In the genomic region with DNA sequence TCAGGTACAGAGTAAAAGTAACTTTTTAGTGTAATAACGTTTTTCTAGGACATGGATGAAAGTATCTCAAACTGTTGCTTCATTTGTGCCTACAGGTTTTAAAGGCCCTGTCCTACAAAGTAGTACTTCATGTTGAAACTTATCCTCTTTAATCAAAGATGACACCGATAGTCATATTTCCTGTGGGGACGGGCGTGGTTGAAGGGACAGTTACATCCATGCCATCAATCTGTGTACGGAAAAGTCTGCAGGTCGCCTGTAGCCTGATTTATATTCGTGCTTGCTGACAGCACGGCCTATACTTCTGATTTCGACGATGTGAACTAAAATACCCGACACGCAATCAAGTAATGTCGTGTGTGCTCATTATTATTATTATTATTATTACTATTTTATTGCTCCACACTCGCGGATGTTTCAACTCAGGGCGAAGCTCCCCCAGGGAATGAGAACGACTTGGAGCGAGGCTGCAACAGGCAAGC, we compare ENCODE assay signal across 8 mouse cellular contexts. TPM values are rescaled to one million over a fixed set of nuclear protein-coding genes. Genes with fewer than 3 reads are reported as not detected.
DNase-seq lines count a peak whose midpoint lies in the region; ATAC-seq and TF ChIP-seq lines count a peak whose summit lies in the region.

No protein-coding gene starts in this region.

- TF ChIP-seq CTCF in layer of hippocampus, adult 2 months (conservative IDR thresholded peaks at IDR 0.05) = no peak
- TF ChIP-seq CTCF in brain, embryonic 14.5 days (IDR thresholded peaks at IDR 0.05; ENCODE audit: borderline replicate concordance, extremely low read depth, insufficient read depth, insufficient read length) = no peak
- TF ChIP-seq CTCF in lung, postnatal 0 days (IDR thresholded peaks at IDR 0.05) = no peak

- no peaks in the 10 kb centered on the region for H3K27me3 ChIP-seq in hindbrain, embryonic 16.5 days (replicated peaks; ENCODE audit: control insufficient read depth, insufficient read depth, low read length)
- no peaks in the 10 kb centered on the region for H3K27me3 ChIP-seq in lung, postnatal 0 days (replicated peaks; ENCODE audit: insufficient read depth, low read length)

- 1% methylated on average over 18 of the region's 18 CpGs for whole genome bisulfite sequencing in hindbrain, embryonic 16.5 days
- WGBS in lung, postnatal 0 days = 1% methylated on average over 18 of the region's 18 CpGs

- no peaks in the 10 kb centered on the region for H3K9me3 ChIP-seq in hindbrain, embryonic 16.5 days (ENCODE audit: control insufficient read depth, low read length)
- no peaks in the 10 kb centered on the region for H3K9me3 ChIP-seq in lung, postnatal 0 days (ENCODE audit: low read length)

- peak overlapping the region; percentile 72 for H3K4me2 ChIP-seq in hindbrain, embryonic 16.5 days (ENCODE audit: low read length)
- H3K4me2 ChIP-seq in lung, postnatal 0 days (replicated peaks; ENCODE audit: low read depth, low read length) = peak overlapping the region; percentile 93

- TF ChIP-seq POLR2A in brain, embryonic 14.5 days (IDR thresholded peaks at IDR 0.05; ENCODE audit: borderline replicate concordance, extremely low read depth, insufficient read depth, insufficient read length, poor library complexity, severe bottlenecking) = no peak

- no peaks in the 10 kb centered on the region for H3K36me3 ChIP-seq in hindbrain, embryonic 16.5 days (ENCODE audit: control insufficient read depth, insufficient read depth, low read length)
- no peaks in the 10 kb centered on the region for H3K36me3 ChIP-seq in lung, postnatal 0 days (ENCODE audit: insufficient read depth, low read length)

- DNase-seq in layer of hippocampus, adult 2 months (ENCODE audit: low spot score in 2 of 2) = no peak
- DNase-seq in layer of hippocampus, postnatal 36 days = no peak
- DNase-seq in brain, embryonic 14.5 days (ENCODE audit: low read depth) = peak; percentile 37
- peak; percentile 32 for DNase-seq in lung, postnatal 0 days (ENCODE audit: low spot score)
- DNase-seq in frontal cortex, postnatal 36 days (ENCODE audit: low spot score in 2 of 2) = no peak
- no peak for DNase-seq in gastrocnemius, postnatal 14 days
- DNase-seq in layer of hippocampus, postnatal 10 days (ENCODE audit: low spot score in 2 of 2) = no peak

- peak overlapping the region; percentile 85 for H3K27ac ChIP-seq in layer of hippocampus, adult 2 months
- peak overlapping the region; percentile 77 for H3K27ac ChIP-seq in hindbrain, embryonic 16.5 days (ENCODE audit: low read depth, low read length)
- peak overlapping the region; percentile 89 for H3K27ac ChIP-seq in lung, postnatal 0 days (ENCODE audit: low read length)

- ATAC-seq in hindbrain, embryonic 16.5 days = peak; percentile 15; the same call in 1 of the 2 replicates
- no peak for ATAC-seq in lung, postnatal 0 days

- H3K4me3 ChIP-seq in layer of hippocampus, adult 2 months = peak overlapping the region; percentile 69
- peak overlapping the region; percentile 89 for H3K4me3 ChIP-seq in hindbrain, embryonic 16.5 days (ENCODE audit: low read length)
- H3K4me3 ChIP-seq in lung, postnatal 0 days (ENCODE audit: low read depth, low read length) = peak overlapping the region; percentile 73

- H3K9ac ChIP-seq in hindbrain, embryonic 16.5 days (ENCODE audit: low read depth, low read length) = peak overlapping the region; percentile 79
- H3K9ac ChIP-seq in lung, postnatal 0 days (replicated peaks; ENCODE audit: low read depth) = peak overlapping the region; percentile 82

- TF ChIP-seq EP300 in lung, postnatal 0 days (IDR thresholded peaks at IDR 0.05) = no peak

- intact Hi-C loops in gastrocnemius, postnatal 14 days (cut with DNase I; ENCODE audit: low total_unique reads) = no loop called here

- no peaks in the 10 kb centered on the region; the same call in 1 of the 2 replicates for H3K4me1 ChIP-seq in hindbrain, embryonic 16.5 days (ENCODE audit: control insufficient read depth, insufficient read depth, low read depth, low read length)
- peaks cover 11% of the 10 kb centered on the region; the same call in 1 of the 2 replicates for H3K4me1 ChIP-seq in lung, postnatal 0 days (ENCODE audit: insufficient read depth, low read depth, low read length)

RNA-seq across cellular contexts. Expression of a gene that starts 0.8 kb away (rescaled TPM):
- total RNA-seq in layer of hippocampus, adult 2 months (2021) = 10 to 100 TPM; 12.5 to 14.3 TPM
- 10 to 100 TPM; 13.2 to 13.5 TPM for total RNA-seq in layer of hippocampus, postnatal 36 days (2021)
- polyA plus RNA-seq in brain, embryonic 14.5 days (2012; rRNA removed) = 21.4 and 23.8 TPM in 2 replicates
- polyA plus RNA-seq in hindbrain, embryonic 16.5 days (2015; fragmentation: Nextera tagmentation; extraction: Ambion mirVana) = 11.0 and 15.0 TPM in 2 replicates
- 24.1 and 27.6 TPM in 2 replicates for polyA plus RNA-seq in lung, postnatal 0 days (2015; fragmentation: Nextera tagmentation; extraction: Ambion mirVana)
- 10 to 100 TPM; 11.7 to 13.3 TPM for total RNA-seq in gastrocnemius, postnatal 14 days (2021)
- 10 to 100 TPM; 17.2 to 18.8 TPM for total RNA-seq in layer of hippocampus, postnatal 10 days (2021)

RNA-seq across cellular contexts. Expression of a gene that starts 31.9 kb away (rescaled TPM):
- total RNA-seq in layer of hippocampus, adult 2 months (2021) = 10 to 100 TPM; 12.2 to 12.8 TPM
- total RNA-seq in layer of hippocampus, postnatal 36 days (2021) = 10 to 100 TPM; 11.8 to 14.0 TPM
- polyA plus RNA-seq in brain, embryonic 14.5 days (2012; rRNA removed) = 9.7 and 10.3 TPM in 2 replicates
- polyA plus RNA-seq in hindbrain, embryonic 16.5 days (2015; fragmentation: Nextera tagmentation; extraction: Ambion mirVana) = 25.9 and 32.9 TPM in 2 replicates
- 26.1 and 27.1 TPM in 2 replicates for polyA plus RNA-seq in lung, postnatal 0 days (2015; fragmentation: Nextera tagmentation; extraction: Ambion mirVana)
- total RNA-seq in gastrocnemius, postnatal 14 days (2021) = 1 to 10 TPM; 8.3 to 8.4 TPM
- 10 to 100 TPM; 18.6 to 20.5 TPM for total RNA-seq in layer of hippocampus, postnatal 10 days (2021)

Comparison
In these comparisons a context has a peak if more than half of its experiments do, and no peak if none do; other contexts are left out.
1. DNase-seq: peak in brain, embryonic 14.5 days (single experiment) and lung, postnatal 0 days (single experiment); none in layer of hippocampus, adult 2 months (0 of 2), layer of hippocampus, postnatal 36 days (0 of 2), frontal cortex, postnatal 36 days (0 of 2), gastrocnemius, postnatal 14 days (single experiment) and layer of hippocampus, postnatal 10 days (0 of 2).
2. Peak in every context shown above with its lines, with median percentiles within 50 percentile points of each other: H3K27ac ChIP-seq and H3K4me3 ChIP-seq.